Mouse (Mus musculus): ENCODE measurements around the gene Aqp7.

Aqp7 gene

DNA sequence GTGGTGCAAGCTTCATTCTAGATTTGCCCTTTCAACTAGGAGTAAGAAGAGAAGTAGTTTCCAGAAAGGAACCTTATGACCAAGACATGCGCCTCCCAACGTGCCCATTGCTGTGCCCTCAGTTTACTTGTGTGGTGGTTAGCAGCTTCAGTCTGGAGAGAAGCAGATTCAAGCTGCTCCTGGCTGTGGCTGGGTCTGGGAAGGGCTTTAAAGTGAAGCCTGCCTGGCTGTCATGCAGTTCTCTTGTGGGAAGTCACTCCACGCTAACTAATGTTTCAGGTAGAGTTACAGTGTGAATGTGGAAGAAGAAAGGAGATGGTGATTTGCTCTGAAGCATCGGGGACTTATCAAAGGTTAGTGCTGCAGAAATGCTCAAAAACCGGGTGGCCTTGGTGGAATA, 32.1 kb downstream of the Aqp7 start:
- DNase-seq (ENCODE audit: extremely low read depth, low read depth, low spot score): no peak

GRCm38 (mm10) chr4:41013351-41013750, 34.6 kb downstream of the Aqp7 start:
- no peak for DNase-seq (ENCODE audit: extremely low read depth, low read depth, low spot score)

DNA sequence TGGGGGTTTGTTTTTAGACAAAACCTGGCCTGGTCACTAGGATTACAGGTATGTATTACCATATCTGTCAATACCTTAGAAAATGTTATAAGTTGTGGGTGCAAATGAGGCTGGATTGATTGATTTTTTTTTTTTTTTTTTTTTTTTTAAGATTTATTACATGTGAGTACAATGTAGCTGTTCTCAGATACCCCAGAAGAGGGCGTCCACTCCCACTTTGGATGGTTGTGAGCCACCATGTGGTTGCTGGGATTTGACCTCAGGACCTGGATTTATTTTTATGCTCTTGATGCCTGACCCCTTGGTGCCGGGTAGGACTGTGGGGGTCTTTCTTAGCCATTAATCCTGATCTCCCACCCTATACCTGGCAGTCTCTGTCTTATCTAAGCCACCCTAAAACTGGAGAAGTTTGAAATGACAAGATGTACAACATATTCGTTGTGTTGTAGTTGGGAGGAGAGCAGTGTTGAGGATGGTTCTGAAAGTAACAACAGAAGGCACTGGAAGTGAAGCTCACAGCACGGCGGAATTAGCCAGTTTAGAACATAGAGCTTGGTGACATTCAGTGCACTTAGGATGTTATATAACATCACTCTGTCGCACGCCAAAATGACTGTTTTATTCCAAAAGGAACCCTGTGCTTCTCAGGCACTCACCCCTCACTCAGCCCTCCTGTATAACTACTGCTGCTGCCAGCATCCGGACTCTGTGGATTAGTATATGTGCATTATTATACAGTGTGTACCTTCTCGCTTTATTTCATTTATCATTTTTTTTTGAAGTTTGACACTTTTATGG, 46.9 kb downstream of the Aqp7 start:
- DNase-seq (ENCODE audit: extremely low read depth, low read depth, low spot score): no peak

DNA sequence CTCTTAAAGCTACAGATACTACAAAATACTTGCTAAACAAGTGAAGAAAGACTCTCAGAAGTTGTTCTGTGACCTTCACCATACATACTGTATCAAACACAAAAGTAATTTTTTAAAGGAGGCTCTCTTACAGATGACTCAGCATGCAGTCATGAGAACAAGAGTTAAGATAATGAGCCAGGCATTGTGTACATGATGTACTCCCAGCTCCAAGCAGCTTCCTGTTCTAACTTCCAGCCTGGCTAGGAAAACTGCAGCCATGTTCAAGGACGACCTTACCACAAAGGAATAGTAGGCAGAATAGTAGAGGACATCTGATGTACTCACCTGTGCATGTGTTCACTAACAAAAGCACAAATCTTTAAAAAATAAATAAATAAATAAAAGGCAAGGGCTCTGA, 47.7 kb downstream of the Aqp7 start:
- DNase-seq (ENCODE audit: extremely low read depth, low read depth, low spot score): no peak

DNA sequence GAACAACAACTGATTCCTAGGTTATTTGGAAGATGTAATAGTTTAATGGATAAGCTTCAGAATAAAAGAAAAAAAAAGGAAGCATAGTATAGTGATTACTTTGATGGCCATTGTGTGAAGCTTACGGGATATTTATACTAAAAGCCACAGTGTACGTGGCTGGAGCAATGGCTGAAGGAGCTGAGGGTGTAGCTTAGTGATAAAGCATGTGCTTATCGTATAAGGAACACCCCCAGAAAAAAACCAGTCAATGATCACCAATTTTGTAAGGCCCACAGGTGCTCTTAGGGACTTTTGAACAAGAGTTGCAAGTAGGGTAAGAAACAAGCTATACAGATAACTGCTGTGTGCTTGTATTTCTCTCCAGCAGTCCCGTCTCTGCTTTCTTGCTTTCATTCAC, 50.0 kb downstream of the Aqp7 start:
- no peak for DNase-seq (ENCODE audit: extremely low read depth, low read depth, low spot score)

DNA sequence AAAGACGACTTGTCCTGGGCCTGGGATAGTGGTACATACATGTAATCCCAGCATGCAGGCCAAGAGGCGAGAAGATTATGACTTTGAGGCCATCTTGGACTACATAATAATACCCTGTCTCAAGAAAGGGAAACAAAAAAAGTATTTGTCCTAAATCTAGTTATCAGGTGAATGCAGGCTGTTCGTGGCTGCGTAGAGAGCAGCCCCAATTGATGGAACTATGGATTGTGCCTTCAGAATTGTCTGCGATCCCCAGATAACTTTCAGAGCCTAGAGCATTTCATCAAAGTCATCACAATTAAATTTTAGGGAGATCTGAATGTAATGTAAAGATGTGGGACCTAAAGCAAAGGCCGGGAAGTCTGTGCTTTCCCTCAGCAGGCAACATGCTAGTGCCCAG, 51.6 kb downstream of the Aqp7 start:
- DNase-seq (ENCODE audit: extremely low read depth, low read depth, low spot score): no peak

GRCm38 (mm10) chr4:40989633-40990032, 58.3 kb downstream of the Aqp7 start:
- no peak for DNase-seq (ENCODE audit: extremely low read depth, low read depth, low spot score)

GRCm38 (mm10) chr4:40983686-40984085, 64.3 kb downstream of the Aqp7 start:
- no peak for DNase-seq (ENCODE audit: extremely low read depth, low read depth, low spot score)

Measured in fat pad, adult 2 months (tissue).